Mouse (Mus musculus) forebrain, embryonic 14.5 days (tissue): ENCODE results near the gene Asb6. TPM values are rescaled to one million over a fixed set of nuclear protein-coding genes. Genes with fewer than 3 reads are reported as not detected.

ENCODE experiments used
- ATAC-seq: fragments of 200-750 bp; cut with Nextera tagmentation; 2 replicates; pipeline ENCODE4 v1.8.0; 2017; ENCODE audit warnings: mild to moderate bottlenecking, moderate library complexity
- DNase-seq: peaks from one replicate; pipeline ENCODE4 v3.0.0-alpha.2; 2015; ENCODE audit warnings: low spot score
- H3K27ac ChIP-seq: fragments of 300-500 bp; sonication (generic); 2 replicates; pipeline ENCODE4 v1.5.1; 2014; ENCODE audit warnings: low read depth, mild to moderate bottlenecking, control low read depth, low read length, moderate library complexity
- H3K27me3 ChIP-seq: fragments of 300-500 bp; sonication (generic); replicated peaks from 2 replicates; pipeline ENCODE4 v1.6.1; 2014; ENCODE audit warnings: low read length, control low read depth, mixed read lengths; ENCODE audit not compliant: control insufficient read depth, insufficient read depth
- H3K36me3 ChIP-seq: fragments of 300-500 bp; sonication (generic); 2 replicates; pipeline ENCODE4 v1.6.1; 2014; ENCODE audit warnings: low read length, control low read depth; ENCODE audit not compliant: control insufficient read depth, insufficient read depth
- H3K4me1 ChIP-seq: fragments of 300-500 bp; sonication (generic); 2 replicates; pipeline ENCODE4 v1.6.1; 2014; ENCODE audit warnings: antibody characterized with exemption, low read length, control low read depth; ENCODE audit not compliant: control insufficient read depth, insufficient read depth
- H3K4me2 ChIP-seq: fragments of 300-500 bp; sonication (generic); 2 replicates; pipeline ENCODE4 v1.6.1; 2014; ENCODE audit warnings: mild to moderate bottlenecking, control low read depth, low read length
- H3K4me3 ChIP-seq: fragments of 300-500 bp; sonication (generic); 2 replicates; pipeline ENCODE4 v1.5.1; 2014; ENCODE audit warnings: low read depth, low read length, control low read depth
- H3K9ac ChIP-seq: fragments of 300-500 bp; sonication (generic); 2 replicates; pipeline ENCODE4 v1.6.1; 2014; ENCODE audit warnings: mild to moderate bottlenecking, low read length, control low read depth, moderate library complexity
- H3K9me3 ChIP-seq: fragments of 300-500 bp; sonication (generic); replicated peaks from 2 replicates; pipeline ENCODE4 v1.6.1; 2016; ENCODE audit warnings: low read length, control low read depth, mixed read lengths; ENCODE audit not compliant: control insufficient read depth
- WGBS: fragments of 180-500 bp; shearing (Covaris S2); extraction: QIAGEN DNeasy Blood & Tissue Kit; methylation state at CpG from one replicate; pipeline ENCODE4 v1.1.7; 2014; 5-methylcytosine and 5-hydroxymethylcytosine counted together
- polyA plus RNA-seq: library from polyadenylated mRNA; unstranded; fragments of >200 nt; fragmentation: Nextera tagmentation; extraction: Ambion mirVana; gene quantifications from 2 replicates; pipeline ENCODE4 v1.2.1, GENCODE M21; 2014

The Asb6 gene
- 35.9 and 39.9 TPM in 2 replicates for polyA plus RNA-seq

DNA sequence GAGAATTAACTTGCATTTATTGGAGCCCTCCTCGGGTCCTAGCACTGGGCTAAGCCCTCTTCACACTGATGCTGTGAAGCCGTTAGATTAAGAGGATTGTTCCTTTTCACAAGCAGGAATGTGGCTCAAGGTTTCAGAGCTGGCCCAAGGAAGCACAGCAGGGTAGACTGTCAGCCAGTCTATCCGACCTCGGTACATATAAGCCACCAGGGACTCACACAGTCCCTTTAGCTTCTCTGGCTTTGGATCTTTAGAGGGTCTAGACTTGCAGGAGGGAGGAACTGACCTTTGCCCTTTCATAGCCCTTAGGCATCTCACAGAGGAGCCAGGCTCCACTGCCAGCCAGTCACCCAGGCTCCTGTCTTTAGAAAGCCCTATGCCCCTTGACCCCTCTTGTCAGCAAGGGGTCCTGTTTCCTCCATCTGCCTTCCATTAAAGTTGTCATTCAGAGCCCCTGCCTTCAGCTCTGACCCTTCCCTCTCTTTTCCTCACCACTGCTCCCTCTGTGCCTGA is at the start of gene Asb6:
Asb6 (minus strand) TSS at position 51 of the 513 bp plus-strand sequence.
- WGBS, result 7% methylated on average over 4 of the region's 4 CpGs
- Histone ChIP-seq H3K9ac (no peak within 1 kb of the TSS), H3K9me3 (no peaks in the 10 kb centered on the region), H3K36me3 (peaks cover 13% of the 10 kb centered on the region), H3K4me3 (no peak within 1 kb of the TSS), H3K4me2 (no peak within 1 kb of the TSS), H3K27me3 (no peaks in the 10 kb centered on the region), H3K4me1 (peaks cover 7% of the 10 kb centered on the region), H3K27ac (no peak within 1 kb of the TSS)
- DNase-seq (no peak), ATAC-seq (no peak)

DNA sequence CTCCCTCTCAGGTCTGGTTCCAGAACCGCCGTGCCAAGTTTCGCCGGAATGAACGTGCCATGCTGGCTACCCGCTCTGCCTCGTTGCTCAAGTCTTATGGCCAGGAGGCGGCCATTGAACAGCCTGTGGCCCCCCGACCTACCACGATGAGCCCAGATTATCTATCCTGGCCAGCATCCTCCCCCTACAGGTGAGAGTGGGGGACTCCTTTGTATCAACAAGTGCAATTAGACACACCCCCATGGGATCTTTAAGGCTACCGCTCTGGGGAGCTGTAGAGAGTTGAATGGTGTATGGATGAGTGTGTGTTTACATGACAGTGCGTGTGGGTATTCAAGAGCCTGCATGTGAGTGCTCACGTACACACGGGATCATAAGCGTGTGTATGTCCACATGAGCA is 49.3 kb upstream of the Asb6 start:
- no peak for ATAC-seq

GRCm38 (mm10) chr2:30875621-30876432 is 45.7 kb upstream of the Asb6 start:
- Histone ChIP-seq H3K4me1 (peaks cover 14% of the 10 kb centered on the region; the same call in 1 of the 2 replicates), H3K9ac (no peak overlapping the region), H3K27me3 (no peaks in the 10 kb centered on the region), H3K4me3 (no peak overlapping the region), H3K36me3 (no peaks in the 10 kb centered on the region), H3K4me2 (no peak overlapping the region), H3K27ac (peak overlapping the region; percentile 11; the same call in 1 of the 2 replicates), H3K9me3 (no peaks in the 10 kb centered on the region)
- no peak for ATAC-seq
- WGBS, result 44% methylated on average over 11 of the region's 11 CpGs
- peak; percentile 21 for DNase-seq

More for the DNA sequence above, 49.3 kb upstream of the Asb6 start:
- H3K9me3 ChIP-seq, result no peaks in the 10 kb centered on the region
- 91% methylated on average over 15 of the region's 15 CpGs for WGBS
- H3K36me3 ChIP-seq, result no peaks in the 10 kb centered on the region
- no peak overlapping the region for H3K9ac ChIP-seq
- DNase-seq, result no peak
- no peak overlapping the region for H3K4me3 ChIP-seq
- no peak overlapping the region for H3K4me2 ChIP-seq
- no peak overlapping the region for H3K27ac ChIP-seq
- H3K4me1 ChIP-seq, result peaks cover 14% of the 10 kb centered on the region; the same call in 1 of the 2 replicates
- H3K27me3 ChIP-seq, result no peaks in the 10 kb centered on the region

GRCm38 (mm10) chr2:30875096-30875495 is 45.0 kb upstream of the Asb6 start:
- no peaks in the 10 kb centered on the region for H3K27me3 ChIP-seq
- H3K27ac ChIP-seq, result 0 out of 2 replicates have a peak overlapping the region, but pooled peaks have one; percentile 11
- WGBS, result 79% methylated on average over 7 of the region's 7 CpGs

DNA sequence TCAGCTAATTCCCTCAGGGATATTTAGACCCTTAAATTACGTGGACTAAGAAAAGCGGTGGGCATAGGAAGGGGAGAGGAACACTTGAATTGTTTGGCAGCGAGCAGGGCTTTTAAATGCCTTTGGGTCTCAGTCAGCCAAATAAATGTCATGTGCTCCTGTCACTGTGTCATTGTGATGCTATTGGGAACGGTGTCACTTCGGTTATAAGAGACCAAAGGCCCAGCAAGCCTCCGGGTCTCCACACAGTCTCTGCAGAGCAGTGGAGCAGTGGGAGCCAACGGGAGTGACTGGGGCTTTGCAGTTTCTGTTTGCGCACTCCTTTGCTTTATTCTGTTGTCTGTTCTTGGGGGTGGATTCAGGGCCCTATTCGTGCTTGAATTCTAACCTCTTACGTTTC is 44.3 kb upstream of the Asb6 start:
- ATAC-seq (peak; percentile 68), DNase-seq (peak; percentile 72)
- H3K9ac ChIP-seq, result no peak overlapping the region
- H3K4me2 ChIP-seq, result no peak overlapping the region
- H3K4me3 ChIP-seq, result no peak overlapping the region
- H3K36me3 ChIP-seq, result no peaks in the 10 kb centered on the region
- peaks cover 14% of the 10 kb centered on the region; the same call in 1 of the 2 replicates for H3K4me1 ChIP-seq
- H3K27ac ChIP-seq, result peak overlapping the region; percentile 3; the same call in 1 of the 2 replicates
- H3K27me3 ChIP-seq, result no peaks in the 10 kb centered on the region
- H3K9me3 ChIP-seq, result no peaks in the 10 kb centered on the region
- 19% methylated on average over 10 of the region's 10 CpGs for WGBS

More at GRCm38 (mm10) chr2:30875096-30875495, 45.0 kb upstream of the Asb6 start:
- no peaks in the 10 kb centered on the region for H3K9me3 ChIP-seq
- H3K4me2 ChIP-seq, result no peak overlapping the region
- H3K4me1 ChIP-seq, result peaks cover 14% of the 10 kb centered on the region; the same call in 1 of the 2 replicates
- H3K9ac ChIP-seq, result no peak overlapping the region
- H3K4me3 ChIP-seq, result no peak overlapping the region
- H3K36me3 ChIP-seq, result no peaks in the 10 kb centered on the region
- ATAC-seq (no peak), DNase-seq (no peak)

DNA sequence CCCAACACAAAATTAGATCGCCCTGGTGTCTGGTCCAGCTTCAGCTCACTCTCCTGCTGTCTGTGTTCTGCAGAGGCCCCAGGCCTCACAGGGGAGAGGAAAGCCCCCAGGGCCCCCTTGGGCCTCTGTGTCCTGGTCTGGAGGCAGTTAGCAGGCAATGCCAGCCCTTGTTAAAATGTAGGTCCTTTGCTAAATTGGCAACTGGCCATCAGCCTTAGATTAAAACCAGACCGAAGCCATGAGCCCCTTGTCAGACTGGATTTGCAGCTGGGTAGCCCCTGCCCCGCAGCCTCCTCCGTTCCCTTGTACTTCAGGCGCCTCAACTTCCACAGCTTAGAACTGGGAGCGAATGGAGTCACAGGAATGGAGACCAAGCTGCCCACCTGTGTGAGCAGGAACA is 42.5 kb upstream of the Asb6 start:
- no peak overlapping the region for H3K4me3 ChIP-seq
- no peak overlapping the region for H3K4me2 ChIP-seq
- no peak for ATAC-seq
- WGBS, result 73% methylated on average over 6 of the region's 6 CpGs
- peak; percentile 19 for DNase-seq
- no peaks in the 10 kb centered on the region for H3K27me3 ChIP-seq
- H3K9me3 ChIP-seq, result no peaks in the 10 kb centered on the region
- no peak overlapping the region for H3K9ac ChIP-seq
- H3K36me3 ChIP-seq, result no peaks in the 10 kb centered on the region
- no peak overlapping the region for H3K27ac ChIP-seq
- H3K4me1 ChIP-seq, result peaks cover 14% of the 10 kb centered on the region; the same call in 1 of the 2 replicates

DNA sequence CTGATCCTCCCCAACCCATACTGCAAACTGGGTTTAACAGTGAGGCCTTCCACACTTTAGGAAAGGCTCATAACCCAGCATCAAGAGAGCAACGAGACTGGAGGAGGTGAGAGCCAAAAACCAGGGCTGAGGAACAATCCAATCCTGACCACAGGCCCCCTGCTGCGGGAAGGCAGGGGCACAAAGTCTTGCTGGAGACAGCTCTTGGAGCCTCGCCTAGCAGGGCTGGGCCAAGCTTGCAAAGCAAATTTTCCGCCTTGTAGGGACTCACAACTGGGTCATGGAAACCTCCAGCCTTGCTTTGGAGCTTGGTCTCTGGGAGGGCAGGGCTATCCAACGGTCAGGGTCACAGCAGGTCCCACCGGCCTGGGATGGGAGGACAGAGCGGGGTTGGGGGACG is 40.7 kb upstream of the Asb6 start:
- H3K36me3 ChIP-seq, result no peaks in the 10 kb centered on the region
- H3K27me3 ChIP-seq, result no peaks in the 10 kb centered on the region
- H3K27ac ChIP-seq, result no peak overlapping the region
- DNase-seq (no peak), ATAC-seq (no peak)
- no peak overlapping the region for H3K4me2 ChIP-seq
- H3K9me3 ChIP-seq, result no peaks in the 10 kb centered on the region
- H3K9ac ChIP-seq, result no peak overlapping the region
- WGBS, result 78% methylated on average over 8 of the region's 8 CpGs
- H3K4me1 ChIP-seq, result peaks cover 13% of the 10 kb centered on the region; the same call in 1 of the 2 replicates
- no peak overlapping the region for H3K4me3 ChIP-seq

DNA sequence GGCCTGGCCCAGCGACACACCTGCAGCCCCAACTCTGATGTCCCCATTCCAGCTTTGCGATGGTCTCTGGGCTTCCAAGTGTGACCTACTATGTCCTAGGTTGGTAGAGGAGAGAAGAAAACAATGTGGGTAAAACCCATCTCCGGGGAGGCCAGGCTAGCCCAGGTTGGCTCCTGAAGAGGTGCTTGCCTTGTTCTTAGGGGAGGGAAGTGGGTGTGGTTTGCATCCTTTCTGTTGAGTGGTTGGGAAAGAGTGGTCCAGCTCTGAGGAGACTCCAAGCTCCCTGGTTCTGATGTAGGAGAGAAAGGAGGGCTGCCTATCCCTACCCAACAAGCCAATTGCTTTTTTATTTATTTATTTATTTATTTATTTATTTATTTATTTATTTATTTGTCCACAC is 35.3 kb upstream of the Asb6 start:
- WGBS, result 45% methylated on average over 3 of the region's 3 CpGs
- no peak overlapping the region for H3K4me2 ChIP-seq
- ATAC-seq, result no peak
- DNase-seq, result no peak
- H3K4me3 ChIP-seq, result no peak overlapping the region
- no peak overlapping the region for H3K27ac ChIP-seq
- H3K9ac ChIP-seq, result no peak overlapping the region
- H3K36me3 ChIP-seq, result no peaks in the 10 kb centered on the region
- H3K9me3 ChIP-seq, result no peaks in the 10 kb centered on the region
- H3K27me3 ChIP-seq, result peaks cover 15% of the 10 kb centered on the region
- peaks cover 4% of the 10 kb centered on the region; the same call in 1 of the 2 replicates for H3K4me1 ChIP-seq

- ATAC-seq, result no peak
- H3K4me2 ChIP-seq, result peak overlapping the region; percentile 45
- peak overlapping the region; percentile 15; the same call in 1 of the 2 replicates for H3K4me3 ChIP-seq
- H3K27ac ChIP-seq, result no peak overlapping the region
- H3K9me3 ChIP-seq, result no peaks in the 10 kb centered on the region
- H3K27me3 ChIP-seq, result peaks cover 15% of the 10 kb centered on the region
- WGBS, result 5% methylated on average over 35 of the region's 35 CpGs
- no peaks in the 10 kb centered on the region for H3K36me3 ChIP-seq
- DNase-seq, result peak; percentile 14
- H3K4me1 ChIP-seq, result peaks cover 4% of the 10 kb centered on the region; the same call in 1 of the 2 replicates
- H3K9ac ChIP-seq, result peak overlapping the region; percentile 35; the same call in 1 of the 2 replicates
These were observed 34.8 kb upstream of the Asb6 start for GRCm38 (mm10) chr2:30864968-30865381.
